Mouse (Mus musculus): ENCODE data around the gene Mprip. TPM values are rescaled to one million over a fixed set of nuclear protein-coding genes. Genes with fewer than 3 reads are reported as not detected.

Gene Mprip
- polyA plus RNA-seq, 1 experiment from 2014 or later: 51.1 TPM

DNA sequence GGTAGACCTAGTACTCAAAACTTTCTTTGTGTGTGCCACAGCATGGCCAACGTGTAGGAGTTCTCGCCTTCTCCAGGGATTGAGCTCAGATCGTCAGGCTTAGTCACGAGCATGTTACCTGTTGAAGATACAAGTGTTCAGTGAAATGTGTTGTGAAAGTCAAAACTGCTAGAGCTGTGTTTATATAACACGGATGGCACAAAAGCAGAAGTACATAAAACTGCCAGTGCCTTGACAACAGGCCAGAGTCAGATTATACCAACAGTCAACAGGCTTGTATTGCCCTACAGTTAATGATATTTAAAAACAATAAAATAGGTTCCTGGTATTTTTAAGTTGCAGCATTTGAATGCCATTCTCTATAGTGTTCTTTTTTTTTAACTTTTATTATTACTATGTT is 84.7 kb downstream of the Mprip start:
- H3K4me3 ChIP-seq (ENCODE audit: low read depth, low read length): no peak overlapping the region
- DNase-seq (ENCODE audit: low spot score) (no peak), ATAC-seq (ENCODE audit: low FRiP score, low TSS enrichment) (no peak)
- TF ChIP-seq EP300 (optimal IDR thresholded peaks at IDR 0.05): no peak
- TF ChIP-seq CTCF (IDR thresholded peaks at IDR 0.05; ENCODE audit: low read depth): no peak
- no peaks in the 10 kb centered on the region for H3K4me1 ChIP-seq (replicated peaks; ENCODE audit: control insufficient read depth, insufficient read depth)
- 81% methylated on average over 5 of the region's 5 CpGs for WGBS
- no peak overlapping the region for H3K9ac ChIP-seq (ENCODE audit: low read length)
- peaks cover 46% of the 10 kb centered on the region for H3K36me3 ChIP-seq (ENCODE audit: control insufficient read depth, insufficient read depth, low read length)
- H3K27ac ChIP-seq (replicated peaks): no peak overlapping the region
- H3K27me3 ChIP-seq (ENCODE audit: control insufficient read depth, insufficient read depth, low read length): no peaks in the 10 kb centered on the region
- no peaks in the 10 kb centered on the region for H3K9me3 ChIP-seq (ENCODE audit: control insufficient read depth, low read length)
- H3K4me2 ChIP-seq (replicated peaks; ENCODE audit: low read depth): no peak overlapping the region

DNA sequence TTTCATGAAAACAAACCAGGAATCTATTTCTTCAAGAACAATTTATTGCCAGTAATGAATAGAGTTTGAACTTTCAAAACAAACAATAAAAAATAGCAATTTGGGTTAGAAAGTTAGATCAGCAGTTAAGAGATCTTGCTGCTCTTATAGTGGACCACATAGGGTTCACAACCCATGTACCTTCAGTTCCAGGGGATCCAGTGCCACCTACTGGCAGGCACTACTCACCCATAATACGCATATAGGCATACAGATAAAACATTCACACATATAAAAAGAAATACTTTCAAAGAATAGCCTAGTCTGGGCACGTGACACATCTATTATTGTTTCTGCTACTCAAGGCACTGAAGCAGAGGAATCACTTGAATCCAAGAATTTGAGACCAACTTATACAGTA is 85.5 kb downstream of the Mprip start:
- Histone ChIP-seq H3K4me1 (replicated peaks; ENCODE audit: control insufficient read depth, insufficient read depth) (no peaks in the 10 kb centered on the region), H3K4me2 (replicated peaks; ENCODE audit: low read depth) (no peak overlapping the region), H3K27ac (replicated peaks) (no peak overlapping the region), H3K36me3 (ENCODE audit: control insufficient read depth, insufficient read depth, low read length) (peaks cover 44% of the 10 kb centered on the region), H3K9ac (ENCODE audit: low read length) (no peak overlapping the region), H3K4me3 (ENCODE audit: low read depth, low read length) (no peak overlapping the region), H3K9me3 (ENCODE audit: control insufficient read depth, low read length) (no peaks in the 10 kb centered on the region), H3K27me3 (ENCODE audit: control insufficient read depth, insufficient read depth, low read length) (no peaks in the 10 kb centered on the region)
- 77% methylated on average over 2 of the region's 2 CpGs for WGBS
- TF ChIP-seq CTCF (IDR thresholded peaks at IDR 0.05; ENCODE audit: low read depth): peak; percentile 89
- no peak for TF ChIP-seq EP300 (optimal IDR thresholded peaks at IDR 0.05)
- DNase-seq (ENCODE audit: low spot score): peak; percentile 66
- ATAC-seq (ENCODE audit: low FRiP score, low TSS enrichment): 0 out of 2 replicates have a peak, but pooled peaks have one; percentile 49

DNA sequence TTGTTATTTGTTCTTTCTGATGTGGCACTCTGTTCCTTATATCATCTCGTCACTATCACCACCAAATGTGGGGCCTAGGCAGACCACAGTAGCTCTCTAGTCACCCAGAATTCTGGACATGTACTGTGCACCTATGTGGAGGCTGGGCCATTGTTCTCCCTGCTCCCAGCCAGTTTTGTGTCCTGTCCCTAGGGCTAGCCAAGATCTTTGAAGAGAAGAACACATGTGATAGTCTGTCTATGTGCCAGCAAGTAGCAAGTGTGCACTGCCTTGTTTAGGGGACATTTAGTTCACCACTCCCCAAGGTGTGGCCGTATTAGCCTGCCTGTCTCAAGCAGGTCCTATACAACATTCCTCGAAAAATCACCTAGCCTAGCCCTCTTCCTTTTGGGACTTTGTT is 87.9 kb downstream of the Mprip start:
- Histone ChIP-seq H3K36me3 (ENCODE audit: control insufficient read depth, insufficient read depth, low read length) (peaks cover 37% of the 10 kb centered on the region), H3K9ac (ENCODE audit: low read length) (no peak overlapping the region)
- WGBS: 78% methylated on average over 3 of the region's 3 CpGs

DNA sequence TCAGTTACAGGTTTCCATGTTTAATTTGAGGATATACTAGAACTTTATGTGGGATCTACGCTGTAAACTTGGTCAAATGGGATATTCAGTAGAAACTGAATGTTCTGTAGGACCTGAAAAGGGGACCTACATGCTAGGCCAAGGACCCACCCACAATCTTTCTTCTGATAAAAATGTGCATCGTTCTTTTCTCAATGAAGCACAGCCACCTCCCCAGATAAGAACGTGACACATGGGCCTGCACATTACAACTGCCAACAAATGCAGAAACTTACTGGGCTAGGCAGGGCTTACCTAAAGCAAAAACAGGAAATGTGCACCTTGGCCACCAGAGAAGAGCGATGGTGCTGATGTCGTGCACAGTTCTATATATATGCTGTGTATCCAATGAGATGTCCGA is 93.4 kb downstream of the Mprip start:
- Histone ChIP-seq H3K4me1 (replicated peaks; ENCODE audit: control insufficient read depth, insufficient read depth) (peaks cover 2% of the 10 kb centered on the region; the same call in 1 of the 2 replicates), H3K9ac (ENCODE audit: low read length) (no peak overlapping the region), H3K9me3 (ENCODE audit: control insufficient read depth, low read length) (no peaks in the 10 kb centered on the region), H3K27ac (replicated peaks) (no peak overlapping the region), H3K4me3 (ENCODE audit: low read depth, low read length) (no peak overlapping the region), H3K27me3 (ENCODE audit: control insufficient read depth, insufficient read depth, low read length) (no peaks in the 10 kb centered on the region), H3K4me2 (replicated peaks; ENCODE audit: low read depth) (no peak overlapping the region), H3K36me3 (ENCODE audit: control insufficient read depth, insufficient read depth, low read length) (peaks cover 63% of the 10 kb centered on the region)
- 91% methylated on average over 6 of the region's 6 CpGs for WGBS
- TF ChIP-seq EP300 (optimal IDR thresholded peaks at IDR 0.05) (no peak), CTCF (IDR thresholded peaks at IDR 0.05; ENCODE audit: low read depth) (no peak)
- no peak for DNase-seq (ENCODE audit: low spot score)
- no peak for ATAC-seq (ENCODE audit: low FRiP score, low TSS enrichment)

More for the DNA sequence above, 87.9 kb downstream of the Mprip start:
- no peaks in the 10 kb centered on the region for H3K9me3 ChIP-seq (ENCODE audit: control insufficient read depth, low read length)
- H3K4me2 ChIP-seq (replicated peaks; ENCODE audit: low read depth): no peak overlapping the region
- no peak for ATAC-seq (ENCODE audit: low FRiP score, low TSS enrichment)
- TF ChIP-seq CTCF (IDR thresholded peaks at IDR 0.05; ENCODE audit: low read depth) (no peak), EP300 (optimal IDR thresholded peaks at IDR 0.05) (no peak)
- H3K27me3 ChIP-seq (ENCODE audit: control insufficient read depth, insufficient read depth, low read length): no peaks in the 10 kb centered on the region
- H3K27ac ChIP-seq (replicated peaks): no peak overlapping the region
- H3K4me3 ChIP-seq (ENCODE audit: low read depth, low read length): no peak overlapping the region
- DNase-seq (ENCODE audit: low spot score): no peak
- no peaks in the 10 kb centered on the region for H3K4me1 ChIP-seq (replicated peaks; ENCODE audit: control insufficient read depth, insufficient read depth)

DNA sequence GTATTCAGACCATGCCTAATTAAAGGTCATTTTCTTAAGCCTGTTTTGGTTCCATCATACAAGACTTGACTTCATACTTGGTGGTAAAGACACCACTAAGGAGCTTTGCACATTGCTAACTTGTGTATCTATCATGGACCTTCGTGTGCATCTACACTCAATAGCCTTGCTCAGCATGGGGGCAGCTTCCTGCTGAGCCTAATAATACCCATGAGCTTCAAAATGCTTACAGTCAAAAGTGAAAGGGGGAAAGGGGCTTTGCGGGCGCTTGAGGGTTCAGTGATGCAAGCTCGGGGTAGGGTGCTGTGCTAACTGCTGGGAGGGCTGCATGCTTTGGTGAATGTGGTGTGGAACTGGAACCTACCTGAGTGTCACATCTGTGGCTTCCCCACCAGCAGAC is 95.2 kb downstream of the Mprip start:
- H3K4me3 ChIP-seq (ENCODE audit: low read depth, low read length): no peak overlapping the region
- no peak overlapping the region for H3K27ac ChIP-seq (replicated peaks)
- H3K4me2 ChIP-seq (replicated peaks; ENCODE audit: low read depth): no peak overlapping the region
- H3K9me3 ChIP-seq (ENCODE audit: control insufficient read depth, low read length): no peaks in the 10 kb centered on the region
- no peak for TF ChIP-seq CTCF (IDR thresholded peaks at IDR 0.05; ENCODE audit: low read depth)
- no peak for TF ChIP-seq EP300 (optimal IDR thresholded peaks at IDR 0.05)
- peaks cover 2% of the 10 kb centered on the region; the same call in 1 of the 2 replicates for H3K4me1 ChIP-seq (replicated peaks; ENCODE audit: control insufficient read depth, insufficient read depth)
- DNase-seq (ENCODE audit: low spot score) (no peak), ATAC-seq (ENCODE audit: low FRiP score, low TSS enrichment) (no peak)
- peaks cover 62% of the 10 kb centered on the region for H3K36me3 ChIP-seq (ENCODE audit: control insufficient read depth, insufficient read depth, low read length)
- 85% methylated on average over 4 of the region's 4 CpGs for WGBS
- no peaks in the 10 kb centered on the region for H3K27me3 ChIP-seq (ENCODE audit: control insufficient read depth, insufficient read depth, low read length)
- no peak overlapping the region for H3K9ac ChIP-seq (ENCODE audit: low read length)

DNA sequence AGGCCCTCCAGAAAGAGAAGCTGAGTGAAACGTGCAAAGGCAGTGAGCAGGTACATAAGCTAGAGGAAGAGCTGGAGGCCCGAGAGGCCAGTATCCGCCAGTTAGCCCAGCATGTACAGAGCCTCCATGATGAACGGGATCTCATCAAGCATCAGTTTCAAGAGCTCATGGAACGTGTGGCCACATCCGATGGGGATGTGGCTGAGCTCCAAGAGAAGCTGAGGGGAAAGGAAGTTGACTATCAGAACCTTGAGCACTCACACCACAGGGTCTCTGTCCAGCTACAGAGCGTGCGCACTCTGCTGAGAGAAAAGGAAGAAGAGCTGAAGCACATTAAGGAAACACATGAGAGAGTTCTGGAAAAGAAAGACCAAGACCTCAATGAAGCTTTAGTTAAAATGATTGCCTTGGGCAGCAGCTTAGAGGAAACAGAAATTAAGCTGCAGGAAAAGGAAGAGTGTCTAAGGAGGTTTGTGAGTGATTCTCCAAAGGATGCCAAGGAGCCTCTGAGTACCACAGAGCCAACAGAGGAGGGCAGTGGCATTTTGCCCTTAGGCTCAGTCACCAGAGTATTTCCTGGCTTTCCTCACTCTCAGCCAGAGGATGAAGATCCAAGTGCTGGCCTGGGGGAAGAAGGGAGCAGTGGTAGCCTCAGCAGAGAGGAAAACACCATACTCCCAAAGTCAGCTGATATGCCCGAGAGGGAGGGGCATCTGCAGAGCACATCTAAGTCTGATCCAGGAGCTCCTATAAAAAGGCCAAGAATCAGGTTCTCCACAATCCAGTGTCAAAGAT is 97.3 kb downstream of the Mprip start:
- H3K36me3 ChIP-seq (ENCODE audit: control insufficient read depth, insufficient read depth, low read length): peaks cover 54% of the 10 kb centered on the region
- TF ChIP-seq CTCF (IDR thresholded peaks at IDR 0.05; ENCODE audit: low read depth): no peak
- TF ChIP-seq EP300 (optimal IDR thresholded peaks at IDR 0.05): no peak

More for the DNA sequence above, 97.3 kb downstream of the Mprip start:
- Histone ChIP-seq H3K4me2 (replicated peaks; ENCODE audit: low read depth) (no peak overlapping the region), H3K27ac (replicated peaks) (peak overlapping the region; percentile 45; the same call in 1 of the 2 replicates), H3K9me3 (ENCODE audit: control insufficient read depth, low read length) (no peaks in the 10 kb centered on the region), H3K9ac (ENCODE audit: low read length) (no peak overlapping the region), H3K4me1 (replicated peaks; ENCODE audit: control insufficient read depth, insufficient read depth) (peaks cover 2% of the 10 kb centered on the region; the same call in 1 of the 2 replicates), H3K27me3 (ENCODE audit: control insufficient read depth, insufficient read depth, low read length) (no peaks in the 10 kb centered on the region), H3K4me3 (ENCODE audit: low read depth, low read length) (no peak overlapping the region)
- WGBS: 82% methylated on average over 9 of the region's 9 CpGs
- ATAC-seq (ENCODE audit: low FRiP score, low TSS enrichment) (0 out of 2 replicates have a peak, but pooled peaks have one; percentile 14), DNase-seq (ENCODE audit: low spot score) (no peak)

Measured in stomach, postnatal 0 days (tissue).